Mouse (Mus musculus): Measurements from ENCODE around the gene Stx8. TPM values are rescaled to one million over a fixed set of nuclear protein-coding genes. Genes with fewer than 3 reads are reported as not detected.
A peak's percentile ranks its signal among the peaks of the same experiment; 100 is the strongest.

Stx8 gene
- polyA plus RNA-seq, 1 experiment = 34.7 TPM

DNA sequence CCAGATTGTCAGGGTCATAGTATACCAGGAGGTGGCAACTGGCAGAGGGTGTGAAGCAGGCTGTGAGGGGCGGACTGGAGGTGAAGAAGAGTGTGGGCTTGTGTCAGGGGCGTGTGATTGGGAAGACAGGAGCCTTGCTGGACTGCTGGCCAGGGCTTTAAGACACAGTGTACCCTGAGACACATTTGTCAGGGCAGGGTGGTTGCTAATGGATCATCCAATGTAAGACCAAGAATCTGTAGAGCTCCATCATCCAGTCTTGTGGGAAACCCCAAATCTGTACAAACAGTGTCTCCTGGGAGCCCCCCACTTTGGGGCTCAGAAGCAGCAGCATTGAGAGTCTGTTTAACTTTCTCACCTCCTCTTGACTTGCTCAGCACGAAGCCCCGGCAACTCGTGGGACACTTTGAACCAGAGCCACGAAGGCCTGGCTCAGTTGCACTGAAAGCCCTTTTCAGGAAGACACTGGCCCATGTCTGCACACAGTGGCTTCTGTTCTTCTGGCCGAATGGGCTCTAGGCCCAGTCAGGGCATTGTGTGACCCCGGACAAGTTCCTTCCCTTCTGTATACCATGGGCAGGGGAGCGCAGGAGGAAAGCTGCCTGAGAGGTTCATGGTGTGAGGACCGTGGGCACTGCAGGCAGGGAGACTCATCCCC, 239.7 kb downstream of the Stx8 start:
- Histone ChIP-seq H3K4me1 (ENCODE audit: control insufficient read depth, insufficient read depth, low read length) (no peaks in the 10 kb centered on the region), H3K4me3 (ENCODE audit: insufficient read depth, low read length) (no peak overlapping the region), H3K27ac (ENCODE audit: insufficient read depth, low read length) (no peak overlapping the region)
- no peak for TF ChIP-seq CTCF (IDR thresholded peaks at IDR 0.05; ENCODE audit: extremely low read depth, insufficient read depth, low read length)

DNA sequence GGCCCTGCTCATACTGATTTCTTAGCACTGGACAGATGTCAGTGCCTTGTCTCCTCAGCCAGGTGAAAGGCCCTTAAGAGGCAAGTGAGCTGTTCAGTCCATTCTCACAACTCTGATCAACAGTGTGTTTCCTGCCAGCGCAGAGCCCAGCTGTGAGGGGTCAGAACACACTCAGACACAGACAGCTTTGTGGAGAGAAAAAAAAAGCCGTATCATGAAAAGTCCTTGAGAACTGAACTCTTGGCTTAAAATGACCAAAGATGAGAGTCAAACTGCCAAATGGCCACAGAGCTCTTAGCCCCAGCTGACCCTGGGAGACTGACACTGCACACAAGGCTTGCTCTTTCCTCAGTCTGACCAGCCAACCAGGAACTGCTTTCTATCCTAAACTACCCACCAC, 242.0 kb downstream of the Stx8 start:
- H3K27ac ChIP-seq (ENCODE audit: insufficient read depth, low read length) = no peak overlapping the region
- no peak overlapping the region for H3K4me3 ChIP-seq (ENCODE audit: insufficient read depth, low read length)
- TF ChIP-seq POLR2A (IDR thresholded peaks at IDR 0.05; ENCODE audit: extremely low read depth, insufficient read depth, low read length) = no peak
- TF ChIP-seq CTCF (IDR thresholded peaks at IDR 0.05; ENCODE audit: extremely low read depth, insufficient read depth, low read length) = no peak
- H3K4me1 ChIP-seq (ENCODE audit: control insufficient read depth, insufficient read depth, low read length) = no peaks in the 10 kb centered on the region

DNA sequence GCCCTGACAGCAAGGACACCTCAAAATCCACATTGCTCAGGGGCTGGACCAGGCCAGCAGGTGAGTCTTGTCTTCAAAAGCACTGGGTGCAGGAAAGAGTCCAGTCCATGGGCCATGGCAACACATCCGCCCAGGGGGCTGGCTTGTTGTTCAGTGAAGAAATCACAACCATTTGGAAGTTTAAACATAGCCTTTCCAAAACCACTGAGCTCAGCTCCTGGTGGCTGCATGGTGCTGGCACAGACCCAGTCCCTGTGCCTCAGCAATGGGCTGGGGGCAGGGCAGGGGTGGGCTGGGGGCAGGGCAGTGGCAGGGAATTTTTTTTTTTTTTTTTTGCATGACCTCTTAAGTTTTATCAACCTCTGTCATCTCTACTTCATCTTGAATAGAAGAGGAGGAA, 242.6 kb downstream of the Stx8 start:
- Histone ChIP-seq H3K4me1 (ENCODE audit: control insufficient read depth, insufficient read depth, low read length) (no peaks in the 10 kb centered on the region), H3K27ac (ENCODE audit: insufficient read depth, low read length) (no peak overlapping the region), H3K4me3 (ENCODE audit: insufficient read depth, low read length) (no peak overlapping the region)
- TF ChIP-seq POLR2A (IDR thresholded peaks at IDR 0.05; ENCODE audit: extremely low read depth, insufficient read depth, low read length) (no peak), CTCF (IDR thresholded peaks at IDR 0.05; ENCODE audit: extremely low read depth, insufficient read depth, low read length) (no peak)

DNA sequence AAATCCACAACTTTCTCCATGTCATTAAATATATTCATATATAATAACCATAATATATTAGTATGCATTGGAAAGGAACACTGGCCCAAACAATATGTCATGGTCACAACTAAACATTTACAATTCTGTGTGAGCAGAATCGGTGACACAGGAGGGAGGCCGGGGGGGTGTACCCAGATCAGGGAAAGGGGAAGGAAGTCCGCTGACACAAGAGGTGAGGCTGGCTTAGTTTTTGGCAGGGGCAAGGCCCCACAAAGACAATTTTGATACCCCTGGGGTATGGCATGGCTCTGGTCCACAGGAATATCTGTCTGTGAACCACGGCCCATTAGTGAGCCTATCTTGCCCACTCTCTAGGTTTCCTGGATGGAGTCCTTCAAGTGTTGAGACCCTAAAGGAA, 243.5 kb downstream of the Stx8 start:
- no peak overlapping the region for H3K27ac ChIP-seq (ENCODE audit: insufficient read depth, low read length)
- H3K4me3 ChIP-seq (ENCODE audit: insufficient read depth, low read length) = no peak overlapping the region
- H3K4me1 ChIP-seq (ENCODE audit: control insufficient read depth, insufficient read depth, low read length) = no peaks in the 10 kb centered on the region
- TF ChIP-seq CTCF (IDR thresholded peaks at IDR 0.05; ENCODE audit: extremely low read depth, insufficient read depth, low read length) = no peak
- TF ChIP-seq POLR2A (IDR thresholded peaks at IDR 0.05; ENCODE audit: extremely low read depth, insufficient read depth, low read length) = no peak

DNA sequence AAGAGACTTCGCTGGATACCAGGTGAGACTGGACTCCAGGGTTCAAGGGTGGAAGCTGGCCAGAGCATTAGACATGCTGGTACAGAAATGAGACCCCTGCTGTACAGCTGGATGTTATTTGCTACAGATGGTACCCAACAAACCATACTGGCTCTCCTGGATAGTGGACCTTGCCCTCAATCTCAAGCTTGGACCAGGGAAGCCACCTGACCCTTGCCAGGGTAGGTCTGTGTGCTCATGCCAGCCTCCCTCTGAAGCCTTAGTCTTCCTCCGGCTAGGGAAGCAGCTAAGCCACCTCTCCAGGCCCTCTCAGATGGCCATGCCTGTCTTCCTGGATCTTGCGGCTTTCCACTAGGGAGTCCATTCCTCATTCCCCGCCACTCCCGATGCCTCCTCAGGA, 244.7 kb downstream of the Stx8 start:
- Histone ChIP-seq H3K27ac (ENCODE audit: insufficient read depth, low read length) (no peak overlapping the region), H3K4me3 (ENCODE audit: insufficient read depth, low read length) (no peak overlapping the region), H3K4me1 (ENCODE audit: control insufficient read depth, insufficient read depth, low read length) (0 out of 2 replicates have a peak, but pooled peaks cover 2% of the 10 kb centered on the region)
- TF ChIP-seq POLR2A (IDR thresholded peaks at IDR 0.05; ENCODE audit: extremely low read depth, insufficient read depth, low read length) (no peak), CTCF (IDR thresholded peaks at IDR 0.05; ENCODE audit: extremely low read depth, insufficient read depth, low read length) (no peak)

DNA sequence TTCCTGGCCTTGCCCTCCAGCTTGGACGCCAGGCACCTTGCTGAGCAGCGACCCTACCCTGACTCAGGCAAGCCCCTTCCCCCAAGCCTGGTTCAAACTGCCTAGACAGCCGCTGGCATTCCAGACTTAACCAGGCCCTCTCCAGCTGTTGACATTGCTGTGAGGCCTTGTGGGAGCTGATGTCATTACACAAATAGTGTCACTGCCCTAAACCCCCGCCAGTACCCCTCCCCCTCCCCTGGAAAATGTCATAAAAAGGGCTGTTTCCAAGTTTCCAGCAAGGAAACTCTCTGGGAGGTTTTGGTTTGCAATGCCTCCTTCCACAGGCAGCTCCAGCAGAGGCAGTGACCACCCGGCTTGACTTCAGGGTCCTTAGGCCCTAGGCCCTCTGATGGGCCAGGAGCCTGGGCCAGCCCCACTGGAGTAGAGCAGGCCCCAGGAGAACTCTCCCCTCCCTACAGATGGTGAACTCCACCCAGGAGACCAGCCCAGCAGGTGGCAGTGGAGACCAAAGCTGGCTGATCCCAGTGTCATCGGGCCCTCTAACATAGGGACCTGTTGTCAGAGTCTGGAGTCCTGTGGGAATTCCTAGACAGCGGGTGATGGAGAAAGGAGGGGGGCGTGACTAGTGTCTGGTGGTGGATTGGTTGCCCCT, 246.1 kb downstream of the Stx8 start:
- peak; percentile 45 for TF ChIP-seq CTCF (IDR thresholded peaks at IDR 0.05; ENCODE audit: extremely low read depth, insufficient read depth, low read length)
- TF ChIP-seq POLR2A (IDR thresholded peaks at IDR 0.05; ENCODE audit: extremely low read depth, insufficient read depth, low read length) = no peak
- H3K4me1 ChIP-seq (ENCODE audit: control insufficient read depth, insufficient read depth, low read length) = 0 out of 2 replicates have a peak, but pooled peaks cover 2% of the 10 kb centered on the region
- H3K4me3 ChIP-seq (ENCODE audit: insufficient read depth, low read length) = no peak overlapping the region
- no peak overlapping the region for H3K27ac ChIP-seq (ENCODE audit: insufficient read depth, low read length)

DNA sequence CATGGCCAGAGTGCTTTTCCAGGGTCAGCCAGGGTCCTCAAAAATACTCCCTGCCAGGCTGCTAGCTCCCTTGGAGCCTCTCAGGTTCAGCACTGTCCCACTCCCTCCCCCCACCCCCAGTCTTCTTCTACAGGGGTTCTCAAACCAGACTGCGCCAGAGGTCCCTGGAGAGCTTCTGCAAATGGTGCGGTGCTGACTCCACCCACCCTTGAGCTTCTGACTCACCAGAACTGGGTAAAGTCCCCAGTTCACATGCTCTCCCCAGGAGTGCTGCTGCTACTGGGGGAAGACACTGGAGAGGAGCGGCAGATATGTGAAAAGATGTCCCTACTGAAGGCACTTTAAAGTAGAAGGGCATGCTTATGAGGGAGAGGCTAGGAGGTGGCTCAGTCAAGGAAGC, 247.9 kb downstream of the Stx8 start:
- Histone ChIP-seq H3K4me3 (ENCODE audit: insufficient read depth, low read length) (no peak overlapping the region), H3K27ac (ENCODE audit: insufficient read depth, low read length) (no peak overlapping the region), H3K4me1 (ENCODE audit: control insufficient read depth, insufficient read depth, low read length) (0 out of 2 replicates have a peak, but pooled peaks cover 2% of the 10 kb centered on the region)
- TF ChIP-seq CTCF (IDR thresholded peaks at IDR 0.05; ENCODE audit: extremely low read depth, insufficient read depth, low read length) (no peak), POLR2A (IDR thresholded peaks at IDR 0.05; ENCODE audit: extremely low read depth, insufficient read depth, low read length) (no peak)

DNA sequence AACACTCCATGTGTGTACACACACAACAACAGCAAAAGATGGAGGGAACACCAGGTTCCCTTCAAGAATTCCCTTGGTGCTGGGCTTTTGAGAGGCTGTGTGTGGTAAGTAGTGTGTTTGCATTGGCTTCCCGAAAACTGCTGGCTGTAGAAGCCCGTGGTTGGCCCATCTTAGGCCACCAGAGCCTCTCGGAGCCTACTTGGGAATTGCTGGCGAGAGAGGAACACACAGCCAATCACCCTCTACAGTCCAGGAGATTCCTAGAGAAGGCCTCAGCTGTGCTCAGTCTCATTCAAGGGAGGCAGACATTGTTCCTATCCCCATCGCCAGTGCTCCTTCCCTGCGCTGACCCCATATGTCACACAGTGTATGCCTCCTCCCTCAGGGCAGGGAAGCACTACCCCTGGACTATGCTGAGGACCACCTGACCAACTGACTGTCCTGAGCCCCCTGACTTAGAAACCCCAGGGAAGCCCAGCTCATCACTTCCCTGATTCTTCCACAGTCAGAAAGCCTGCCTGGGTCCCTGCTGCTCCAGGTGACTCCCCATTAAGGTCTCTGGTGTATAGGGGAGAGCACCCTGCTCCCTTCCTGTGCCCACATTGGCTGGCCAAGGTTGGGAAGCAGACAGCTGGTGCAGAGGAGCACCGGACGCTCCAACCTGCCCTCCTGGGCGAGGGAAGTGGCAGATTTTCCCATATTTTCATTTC, 248.7 kb downstream of the Stx8 start:
- no peak overlapping the region for H3K27ac ChIP-seq (ENCODE audit: insufficient read depth, low read length)
- no peak overlapping the region for H3K4me3 ChIP-seq (ENCODE audit: insufficient read depth, low read length)
- no peak for TF ChIP-seq POLR2A (IDR thresholded peaks at IDR 0.05; ENCODE audit: extremely low read depth, insufficient read depth, low read length)
- no peak for TF ChIP-seq CTCF (IDR thresholded peaks at IDR 0.05; ENCODE audit: extremely low read depth, insufficient read depth, low read length)
- H3K4me1 ChIP-seq (ENCODE audit: control insufficient read depth, insufficient read depth, low read length) = 0 out of 2 replicates have a peak, but pooled peaks cover 2% of the 10 kb centered on the region

DNA sequence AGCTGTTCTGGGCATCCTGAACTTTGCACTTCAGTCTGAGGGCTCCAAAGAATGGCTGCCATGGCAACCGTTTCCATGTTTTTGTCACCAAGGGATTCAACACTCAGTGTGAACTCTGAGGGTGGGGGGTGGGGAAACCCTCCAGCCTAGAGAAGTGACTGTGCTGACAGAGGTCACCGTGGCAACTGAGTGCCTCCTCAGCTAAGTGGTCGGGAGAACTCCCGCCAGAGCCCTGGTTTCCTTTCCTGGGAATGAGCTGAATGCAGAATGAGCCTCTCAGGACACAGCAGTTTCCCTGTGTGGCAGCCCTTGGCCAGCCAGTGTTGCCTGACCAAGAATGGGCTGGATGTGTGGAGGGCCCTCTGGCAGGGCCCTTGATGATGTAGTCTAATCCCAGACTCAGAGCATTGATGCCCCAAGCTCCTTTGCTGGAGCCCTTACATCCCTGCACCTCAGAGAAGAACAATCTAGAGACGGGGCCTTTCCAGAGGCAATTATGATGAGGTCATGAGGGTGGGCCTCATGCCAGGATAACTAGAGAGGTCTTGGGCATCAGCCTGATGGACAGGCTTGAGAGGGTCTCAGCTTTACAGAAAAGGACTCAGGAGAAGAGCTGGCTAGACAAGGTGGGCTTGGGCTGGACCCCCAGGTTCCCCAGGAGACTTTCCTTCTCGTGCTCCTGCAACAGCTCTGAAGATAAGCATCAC, 249.4 kb downstream of the Stx8 start:
- no peak overlapping the region for H3K4me3 ChIP-seq (ENCODE audit: insufficient read depth, low read length)
- H3K4me1 ChIP-seq (ENCODE audit: control insufficient read depth, insufficient read depth, low read length) = 0 out of 2 replicates have a peak, but pooled peaks cover 2% of the 10 kb centered on the region
- TF ChIP-seq POLR2A (IDR thresholded peaks at IDR 0.05; ENCODE audit: extremely low read depth, insufficient read depth, low read length) (no peak), CTCF (IDR thresholded peaks at IDR 0.05; ENCODE audit: extremely low read depth, insufficient read depth, low read length) (no peak)
- H3K27ac ChIP-seq (ENCODE audit: insufficient read depth, low read length) = no peak overlapping the region
